Mouse (Mus musculus): ENCODE data around the gene Acmsd. TPM values are rescaled to one million over a fixed set of nuclear protein-coding genes. Genes with fewer than 3 reads are reported as not detected.

Acmsd gene
- polyA plus RNA-seq (2021; fragmentation: Nextera tagmentation): not detected in 2 replicates
- long read RNA-seq, experiment 1: 0 reads
- long read RNA-seq, experiment 2: 0 reads

GRCm38 (mm10) chr1:127729096-127729495 is at the start of gene Acmsd:
Acmsd (plus strand) TSS chr1:127729413.

DNA sequence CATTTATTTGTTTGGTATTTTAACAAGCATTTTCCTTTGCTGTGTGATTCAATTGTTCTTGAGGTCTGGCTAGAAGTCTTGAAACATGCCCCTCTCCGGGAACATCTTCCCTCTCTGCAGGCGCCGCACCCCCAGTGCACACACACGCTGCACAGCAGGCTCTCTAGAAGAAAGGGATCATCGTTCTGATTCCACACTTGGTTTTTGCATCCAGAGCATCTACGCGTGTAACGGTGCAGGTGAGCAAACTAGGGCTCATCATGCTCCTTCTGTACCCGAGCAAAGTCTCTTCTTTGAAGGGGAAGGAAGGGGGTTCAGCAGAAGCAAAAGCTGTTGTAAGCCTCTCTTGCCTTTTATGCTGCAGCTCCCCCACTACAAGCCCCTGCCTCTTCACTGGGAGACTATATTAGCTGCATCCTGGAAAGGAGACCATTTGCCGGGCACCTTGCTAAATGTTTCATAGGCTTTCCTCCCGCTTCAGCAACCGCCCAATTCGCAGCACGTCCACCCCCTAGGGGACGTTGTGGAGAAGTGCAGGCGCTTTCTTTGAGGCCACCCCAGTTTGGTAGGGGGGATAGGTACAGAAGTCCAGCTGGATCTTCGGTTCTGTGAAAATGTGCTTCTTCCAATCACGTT is 49.6 kb upstream of the Acmsd start, which contains the start of gene Tmem163:
Gene Tmem163, minus strand, starts transcription at position 51 of the 636 bp plus-strand sequence.

GRCm38 (mm10) chr1:127773803-127774500 is 44.7 kb downstream of the Acmsd start, which contains the start of gene Ccnt2:
Ccnt2 (plus strand) TSS chr1:127774164.

Other genes with a start within 250 kb of the Acmsd start
- gene Tmem163, start 49.9 kb upstream of the Acmsd start, polyA plus RNA-seq (2021; fragmentation: Nextera tagmentation): 5.9 and 20.5 TPM in 2 replicates
- gene Ccnt2, start 44.8 kb downstream of the Acmsd start, polyA plus RNA-seq (2021; fragmentation: Nextera tagmentation): 18.3 and 18.8 TPM in 2 replicates
- 1.2 TPM in 2 replicates for gene Map3k19, start 125.6 kb downstream of the Acmsd start, polyA plus RNA-seq (2021; fragmentation: Nextera tagmentation)
- gene Rab3gap1, start 139.4 kb downstream of the Acmsd start, polyA plus RNA-seq (2021; fragmentation: Nextera tagmentation): 37.9 and 43.0 TPM in 2 replicates